Mouse (Mus musculus): Measurements from ENCODE around the gene Crtc2. TPM values are rescaled to one million over a fixed set of nuclear protein-coding genes. Genes with fewer than 3 reads are reported as not detected.

Gene Crtc2
- total RNA-seq (2015; ENCODE audit: low replicate concordance) (14.2 and 17.5 TPM in 2 replicates), total RNA-seq (2017; ENCODE audit: low replicate concordance) (2.4 and 4.4 TPM in 2 replicates)

DNA sequence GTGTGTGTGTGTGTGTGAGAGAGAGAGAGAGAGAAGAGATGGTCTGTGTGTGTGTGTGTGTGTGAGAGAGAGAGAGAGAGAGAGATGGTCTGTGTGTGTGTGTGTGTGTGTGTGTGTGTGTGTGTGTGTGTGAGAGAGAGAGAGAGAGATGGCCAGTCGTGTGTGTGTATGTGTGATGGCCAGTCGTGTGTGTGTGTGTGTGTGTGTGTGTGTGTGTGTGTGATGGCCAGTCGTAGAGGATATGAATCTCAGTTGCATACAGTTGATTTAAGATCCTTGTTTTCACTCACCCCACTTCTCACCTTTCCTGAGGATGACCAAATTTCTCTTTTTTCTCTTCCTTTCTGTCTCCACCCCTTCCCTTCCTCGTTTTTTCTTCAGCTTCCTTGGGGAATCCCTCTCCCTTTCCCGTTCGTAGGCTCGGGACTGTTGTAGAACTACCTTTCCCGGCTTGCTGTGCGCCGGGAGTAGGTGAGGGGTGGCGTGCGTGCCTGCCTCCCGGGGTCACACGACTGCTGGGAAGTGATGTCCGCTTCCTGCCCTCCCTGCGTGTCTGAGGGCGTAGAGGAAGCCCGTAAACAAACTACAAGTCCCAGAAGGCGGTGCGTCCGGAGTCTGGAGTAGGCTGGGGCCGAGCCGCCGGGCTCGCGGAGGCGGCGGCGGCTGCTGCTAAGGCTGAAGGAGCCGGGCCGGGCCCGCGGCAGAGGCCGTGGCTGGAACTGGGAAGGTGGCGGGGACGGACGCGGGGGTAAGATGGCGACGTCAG, at the start of gene Crtc2:
Gene Crtc2 (plus strand): TSS at position 511 of the 766 bp plus-strand sequence.
- peak; percentile 98 for ATAC-seq (replicated peaks; ENCODE audit: low FRiP score, poor library complexity, severe bottlenecking)

- no peak for ATAC-seq (replicated peaks; ENCODE audit: low FRiP score, poor library complexity, severe bottlenecking)
Measured at GRCm38 (mm10) chr3:90204582-90204981, 49.4 kb upstream of the Crtc2 start.

DNA sequence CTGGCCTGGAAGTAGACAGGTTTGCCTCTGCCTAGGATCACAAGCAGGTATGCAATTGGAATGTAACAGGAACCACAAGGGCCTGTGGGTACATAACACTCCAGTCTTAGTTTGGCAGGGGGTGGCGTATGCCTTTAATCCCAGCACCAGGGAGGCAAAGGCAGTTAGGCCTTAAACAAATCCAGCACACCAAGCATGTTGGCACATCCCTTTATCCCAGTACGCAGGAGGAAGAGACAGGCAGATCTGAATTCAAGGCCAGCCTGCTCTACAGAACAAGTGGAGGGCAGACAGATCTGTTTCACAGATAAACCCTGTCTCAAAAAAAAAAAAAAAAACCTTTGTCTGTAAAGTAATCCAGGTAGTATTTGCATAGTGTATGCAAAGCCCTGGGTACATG, 45.3 kb upstream of the Crtc2 start:
- no peak for ATAC-seq (replicated peaks; ENCODE audit: low FRiP score, poor library complexity, severe bottlenecking)

GRCm38 (mm10) chr3:90209908-90210566, 43.9 kb upstream of the Crtc2 start:
- no peak for ATAC-seq (replicated peaks; ENCODE audit: low FRiP score, poor library complexity, severe bottlenecking)

- no peak for ATAC-seq (replicated peaks; ENCODE audit: low FRiP score, poor library complexity, severe bottlenecking)
Measured at GRCm38 (mm10) chr3:90211475-90212398, 42.2 kb upstream of the Crtc2 start.

DNA sequence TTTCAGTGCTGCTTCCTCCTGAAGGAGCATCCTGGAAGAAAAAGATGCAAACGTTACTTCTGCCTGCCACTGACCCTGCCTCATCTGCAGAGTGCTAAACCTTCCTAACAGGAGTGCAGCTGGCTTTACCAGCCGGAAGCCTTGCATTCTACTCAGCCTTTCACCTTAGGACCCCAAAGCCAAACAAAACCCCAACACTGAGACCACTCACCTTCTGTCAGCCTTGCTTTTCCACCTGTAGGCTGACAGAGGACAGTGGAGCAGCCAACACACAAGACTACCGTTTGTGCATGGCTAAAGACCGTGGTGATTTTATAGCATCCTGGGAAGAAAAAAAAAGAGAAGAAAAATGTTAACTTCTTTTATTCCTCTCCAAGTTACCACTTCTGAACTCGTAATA, 41.2 kb upstream of the Crtc2 start:
- no peak for ATAC-seq (replicated peaks; ENCODE audit: low FRiP score, poor library complexity, severe bottlenecking)

DNA sequence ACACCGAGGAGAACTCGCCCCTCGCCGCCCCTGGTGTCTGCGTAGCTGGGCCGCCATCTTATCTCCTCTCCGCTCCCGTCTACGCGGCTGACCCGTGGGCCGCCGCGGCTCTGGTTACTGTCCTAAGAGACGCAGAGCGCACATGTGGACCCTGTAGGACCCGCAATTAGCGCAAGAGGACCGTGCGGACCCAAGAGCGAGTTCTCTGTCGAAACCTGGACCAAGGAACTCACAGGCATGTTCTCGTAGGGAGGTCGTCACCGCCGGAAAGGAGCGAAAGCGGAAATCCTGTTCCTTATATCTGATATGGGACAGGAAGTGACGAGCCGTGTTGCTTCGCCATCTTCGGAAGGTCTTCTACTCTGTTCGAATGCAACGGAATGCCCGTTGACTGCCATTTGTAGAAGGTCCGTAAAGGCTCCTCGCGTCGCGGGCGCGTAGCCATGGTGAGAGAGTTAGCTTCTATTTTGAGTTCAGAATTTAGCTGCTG, 40.5 kb upstream of the Crtc2 start, which contains the start of the genes Rps27 and Rab13:
Gene Rps27 (minus strand): TSS at position 275 of the 490 bp plus-strand sequence.
Gene Rab13 (plus strand): TSS at position 319 of the 490 bp plus-strand sequence.
- ATAC-seq (replicated peaks; ENCODE audit: low FRiP score, poor library complexity, severe bottlenecking): peak; percentile 98

DNA sequence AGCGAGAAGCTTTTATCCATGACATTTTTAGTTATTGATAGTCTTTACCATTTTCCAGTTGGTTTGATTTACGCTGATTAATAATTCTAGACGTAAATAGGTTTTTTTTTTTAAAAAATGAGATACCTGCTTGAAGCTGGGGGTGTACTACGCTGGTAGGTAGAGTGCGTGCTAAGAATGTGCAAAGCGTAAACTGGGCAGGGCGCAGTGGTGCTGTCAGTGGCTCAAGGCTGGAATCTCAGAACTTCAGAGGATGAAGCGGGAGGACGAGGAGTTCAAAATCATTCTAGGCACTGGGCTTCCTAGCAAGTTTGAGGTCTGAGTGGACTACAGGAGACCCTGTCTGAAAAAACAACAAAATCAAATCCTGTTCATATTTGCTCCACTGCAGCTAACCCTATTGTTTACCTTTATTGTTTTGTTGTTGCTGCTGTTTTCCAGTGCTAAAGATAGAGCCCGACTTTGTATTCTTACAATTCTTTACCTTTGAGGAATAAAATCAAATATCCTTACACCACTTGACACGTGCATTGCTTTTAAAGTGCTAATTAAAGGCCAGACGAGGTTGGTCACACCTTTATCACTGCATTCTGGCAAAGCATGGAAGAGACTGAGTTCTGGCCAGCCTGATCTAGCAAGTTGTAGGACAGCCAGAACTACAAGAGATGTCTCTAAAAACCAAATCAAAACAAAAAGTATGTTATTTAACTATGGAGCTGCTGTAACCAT, 39.8 kb upstream of the Crtc2 start:
- no peak for ATAC-seq (replicated peaks; ENCODE audit: low FRiP score, poor library complexity, severe bottlenecking)

- no peak for ATAC-seq (replicated peaks; ENCODE audit: low FRiP score, poor library complexity, severe bottlenecking)
Measured at GRCm38 (mm10) chr3:90215825-90216380, 38.1 kb upstream of the Crtc2 start.

DNA sequence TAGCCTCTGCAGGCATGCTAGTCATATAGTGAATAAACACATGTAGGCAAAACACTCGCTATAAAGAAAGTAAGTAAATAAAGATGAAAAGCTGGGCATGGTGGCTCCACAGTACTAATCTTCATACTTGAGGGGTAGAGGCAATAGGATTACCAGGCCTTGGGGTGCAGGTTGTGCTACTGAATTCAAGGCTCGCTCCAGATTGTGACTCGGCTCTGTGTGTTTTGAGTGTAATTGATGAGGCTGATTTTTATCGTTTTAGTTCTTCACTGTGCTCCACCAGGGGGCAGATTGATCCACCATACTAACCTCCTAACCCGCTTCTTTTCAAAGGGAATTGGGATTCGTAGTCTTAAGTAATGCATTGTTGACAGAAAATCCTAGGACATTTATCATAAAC, 33.9 kb upstream of the Crtc2 start:
- peak; percentile 74 for ATAC-seq (replicated peaks; ENCODE audit: low FRiP score, poor library complexity, severe bottlenecking)

- peak; percentile 66 for ATAC-seq (replicated peaks; ENCODE audit: low FRiP score, poor library complexity, severe bottlenecking)
Measured at GRCm38 (mm10) chr3:90220531-90220951, 33.4 kb upstream of the Crtc2 start.

- ATAC-seq (replicated peaks; ENCODE audit: low FRiP score, poor library complexity, severe bottlenecking): no peak
Measured at GRCm38 (mm10) chr3:90221123-90221522, 32.8 kb upstream of the Crtc2 start.

- ATAC-seq (replicated peaks; ENCODE audit: low FRiP score, poor library complexity, severe bottlenecking): no peak
Measured at GRCm38 (mm10) chr3:90222455-90222854, 31.5 kb upstream of the Crtc2 start.

DNA sequence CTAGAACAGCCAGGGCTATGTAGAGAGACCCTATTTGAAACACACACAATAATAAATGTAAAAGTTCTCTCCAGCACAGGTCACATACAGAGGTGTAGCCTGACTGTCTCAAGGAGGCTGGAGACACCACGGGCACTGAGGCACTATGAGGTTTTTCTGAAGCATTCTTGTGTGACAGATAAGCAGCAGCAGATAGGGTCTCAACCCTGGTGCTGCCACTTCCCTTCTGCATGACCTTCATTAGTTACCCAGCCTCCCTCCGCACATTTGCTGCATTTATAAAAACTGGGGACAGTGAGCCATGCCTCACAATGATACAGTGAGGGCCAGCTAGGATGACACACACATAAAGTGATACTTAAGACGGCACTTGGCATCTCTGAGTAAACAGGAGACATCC, 31.0 kb upstream of the Crtc2 start:
- no peak for ATAC-seq (replicated peaks; ENCODE audit: low FRiP score, poor library complexity, severe bottlenecking)

GRCm38 (mm10) chr3:90224331-90224730, 29.6 kb upstream of the Crtc2 start:
- ATAC-seq (replicated peaks; ENCODE audit: low FRiP score, poor library complexity, severe bottlenecking): no peak

- ATAC-seq (replicated peaks; ENCODE audit: low FRiP score, poor library complexity, severe bottlenecking): no peak
Measured at GRCm38 (mm10) chr3:90231075-90231474, 22.9 kb upstream of the Crtc2 start.

DNA sequence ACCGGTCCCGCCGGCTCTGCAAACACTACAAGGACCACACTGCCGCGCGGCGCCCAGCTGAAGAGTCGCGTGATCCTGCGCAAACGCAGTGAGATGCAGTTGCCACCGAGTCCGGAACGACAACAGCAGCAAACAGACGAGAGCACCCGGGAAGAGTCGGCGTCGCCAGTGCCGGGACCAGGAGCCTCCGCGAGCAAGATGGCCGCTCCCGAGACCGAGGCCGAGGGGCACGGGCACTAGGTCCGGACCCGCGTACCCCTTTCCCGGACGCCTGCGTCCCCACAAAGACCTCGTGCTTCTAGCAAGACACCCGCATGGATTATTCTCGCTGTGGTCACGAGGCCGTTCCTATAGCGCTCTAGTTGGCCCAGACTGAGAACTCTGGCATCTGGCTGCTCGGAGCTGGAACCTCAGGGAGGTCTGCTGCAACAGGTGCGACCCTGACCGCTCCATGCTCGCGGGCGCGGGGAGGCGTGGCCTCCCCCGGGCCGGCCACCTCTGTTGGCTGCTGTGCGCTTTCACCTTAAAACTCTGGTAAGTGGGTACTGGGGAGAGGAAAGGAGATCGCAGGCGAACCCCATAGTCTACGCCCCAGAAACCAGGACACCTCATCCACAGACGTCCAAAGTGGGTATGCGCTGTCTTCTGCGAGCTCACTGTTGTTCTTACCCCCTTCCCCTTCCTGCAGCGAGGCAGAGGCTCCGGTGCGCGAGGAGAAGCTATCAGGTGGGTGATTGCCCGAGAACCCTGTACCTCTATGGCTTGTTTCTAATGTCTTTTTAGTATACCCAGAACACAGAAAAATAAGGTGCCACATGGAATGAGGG, 22.2 kb upstream of the Crtc2 start, which contains the start of gene Jtb:
Gene Jtb (plus strand): TSS at position 91 of the 827 bp plus-strand sequence.
- peak; percentile 93 for ATAC-seq (replicated peaks; ENCODE audit: low FRiP score, poor library complexity, severe bottlenecking)

- no peak for ATAC-seq (replicated peaks; ENCODE audit: low FRiP score, poor library complexity, severe bottlenecking)
Measured at GRCm38 (mm10) chr3:90241251-90241650, 12.7 kb upstream of the Crtc2 start.
